Mouse (Mus musculus): ENCODE results near the gene Mcub. TPM values are rescaled to one million over a fixed set of nuclear protein-coding genes. Genes with fewer than 3 reads are reported as not detected.
A peak's percentile ranks its signal among the peaks of the same experiment; 100 is the strongest.

The Mcub gene
- total and polyA plus RNA-seq, 3 experiments = 2.9 to 3.8 (median 3.7) TPM

DNA sequence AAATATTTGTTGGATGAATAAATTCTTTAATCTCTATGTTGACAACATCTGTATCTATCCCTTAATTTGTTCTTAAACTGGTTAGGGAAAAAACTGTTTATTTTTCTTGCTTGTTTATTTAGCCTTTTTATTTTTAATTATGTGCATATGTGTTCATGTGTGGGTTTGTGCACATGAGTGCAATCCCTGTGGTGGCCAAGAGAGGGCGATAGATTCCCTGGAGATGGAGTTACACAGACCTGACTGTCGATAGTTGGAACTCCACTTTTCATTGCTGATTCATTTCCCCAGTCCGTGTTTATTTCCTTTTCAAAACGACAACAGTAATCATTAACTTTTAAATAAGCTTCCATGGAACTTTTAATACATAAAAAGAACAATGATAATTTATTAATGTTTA is 37.6 kb downstream of the Mcub start:
- peak; percentile 37 for DNase-seq (ENCODE audit: extremely low read depth)
- Histone ChIP-seq H3K4me1 (ENCODE audit: control insufficient read depth in 1 of 2, insufficient read depth in 2 of 2) (peaks cover 0 to 14% of the 10 kb centered on the region in 2 experiments; a peak in 2 of 4 replicates), H3K4me3 (replicated peaks in 1 of 3; ENCODE audit: low read depth in 2 of 3, low read length in 2 of 3, poor library complexity in 1 of 3) (no peak overlapping the region), H3K27me3 (replicated peaks) (no peaks in the 10 kb centered on the region), H3K79me2 (replicated peaks; ENCODE audit: control insufficient read depth, extremely low read depth, insufficient read depth, poor library complexity, severe bottlenecking) (no peaks in the 10 kb centered on the region), H3K4me2 (ENCODE audit: insufficient read depth, low read depth, poor library complexity, severe bottlenecking) (no peak overlapping the region), H3K36me3 (replicated peaks in 1 of 2; ENCODE audit: control insufficient read depth in 1 of 2, insufficient read depth in 1 of 2, low read length in 1 of 2) (no peaks in the 10 kb centered on the region), H3K9ac (ENCODE audit: insufficient read depth, low read depth) (no peak overlapping the region), H3K27ac (ENCODE audit: insufficient read depth, low read depth) (no peak overlapping the region), H3K9me3 (replicated peaks; ENCODE audit: low read length) (no peaks in the 10 kb centered on the region)
- TF ChIP-seq SMC3 (IDR thresholded peaks at IDR 0.05; ENCODE audit: low read depth, low read length) = peak; percentile 45
- TF ChIP-seq CTCF (conservative IDR thresholded peaks at IDR 0.05 in 1 of 2, IDR thresholded peaks at IDR 0.05 in 1 of 2; ENCODE audit: low read depth in 2 of 2, low read length in 2 of 2) = peak; percentile 33 to 61; a peak in 3 of 4 replicates
- TF ChIP-seq NRF1 (IDR thresholded peaks at IDR 0.05; ENCODE audit: low read depth, low read length) = no peak
- TF ChIP-seq RAD21 (IDR thresholded peaks at IDR 0.05; ENCODE audit: low read depth, low read length) = peak; percentile 48
- in situ Hi-C loops (cut with MboI; ENCODE audit: low pct_ligation_motif_present, low pct_unique_long_range_greater_than_20kb, low sequenced_read_pairs) (no loop called here), dilution Hi-C loops (cut with MboI; ENCODE audit: extremely low pct_ligation_motif_present, extremely low pct_unique_long_range_greater_than_20kb, low sequenced_read_pairs) (no loop called here)

DNA sequence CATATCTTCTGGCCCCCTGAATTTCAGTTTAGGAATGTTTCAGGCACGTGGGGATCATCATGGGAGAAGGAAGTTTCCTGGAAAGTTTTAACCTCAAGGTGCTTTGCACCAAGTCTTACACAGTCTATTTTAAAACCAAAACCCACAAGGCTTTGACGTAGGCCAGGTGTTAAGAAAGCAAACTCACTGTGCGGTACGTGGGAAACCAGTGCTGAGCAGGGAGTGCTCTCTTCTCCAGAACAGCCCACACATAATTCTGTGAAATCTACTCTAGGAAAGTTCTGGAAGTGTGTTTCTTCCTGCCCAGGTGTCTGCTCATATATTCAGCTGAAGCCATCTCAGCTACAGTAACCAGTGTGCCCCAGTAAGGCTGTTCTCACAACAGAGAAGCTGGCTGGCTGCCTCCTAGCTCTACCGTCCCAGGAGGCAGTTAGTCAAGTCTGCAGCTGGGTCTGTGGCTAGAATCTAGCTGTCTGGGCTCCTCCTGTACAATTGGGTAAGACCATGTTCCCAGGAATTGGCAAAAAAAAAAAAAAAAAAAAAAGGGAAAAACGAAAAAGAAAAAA is 39.7 kb downstream of the Mcub start:
- TF ChIP-seq BHLHE40 (IDR thresholded peaks at IDR 0.05; ENCODE audit: low read depth, low read length) (peak; percentile 63), SIN3A (IDR thresholded peaks at IDR 0.05; ENCODE audit: low read length) (no peak), NRF1 (IDR thresholded peaks at IDR 0.05; ENCODE audit: low read depth, low read length) (no peak), KAT2A (IDR thresholded peaks at IDR 0.05; ENCODE audit: insufficient replicate concordance, low read length) (no peak), ETS1 (conservative IDR thresholded peaks at IDR 0.05; ENCODE audit: low read depth, low read length) (peak; percentile 15; the same call in 1 of the 2 replicates), JUN (IDR thresholded peaks at IDR 0.05; ENCODE audit: insufficient read depth, low read depth, low read length) (no peak), NELFE (IDR thresholded peaks at IDR 0.05; ENCODE audit: low read depth, low read length) (no peak), MEF2A (IDR thresholded peaks at IDR 0.05; ENCODE audit: borderline replicate concordance, low read depth, low read length) (peak; percentile 31; the same call in 1 of the 2 replicates), SMC3 (IDR thresholded peaks at IDR 0.05; ENCODE audit: low read depth, low read length) (no peak), UBTF (IDR thresholded peaks at IDR 0.05; ENCODE audit: low read depth, low read length) (no peak), TBP (conservative IDR thresholded peaks at IDR 0.05; ENCODE audit: low read depth, low read length) (no peak), ZNF384 (IDR thresholded peaks at IDR 0.05; ENCODE audit: low read depth, low read length) (no peak)
- H3K4me1 ChIP-seq (ENCODE audit: control insufficient read depth in 1 of 2, insufficient read depth in 2 of 2) = peaks cover 3 to 16% of the 10 kb centered on the region in 2 experiments
- H3K27me3 ChIP-seq (replicated peaks) = no peaks in the 10 kb centered on the region
- DNase-seq (ENCODE audit: extremely low read depth) = peak; percentile 21
- H3K4me3 ChIP-seq (replicated peaks in 1 of 3; ENCODE audit: low read depth in 2 of 3, low read length in 2 of 3, poor library complexity in 1 of 3) = no peak overlapping the region
- H3K4me2 ChIP-seq (ENCODE audit: insufficient read depth, low read depth, poor library complexity, severe bottlenecking) = 0 out of 2 replicates have a peak overlapping the region, but pooled peaks have one; percentile 15
- dilution Hi-C loops (cut with MboI; ENCODE audit: extremely low pct_ligation_motif_present, extremely low pct_unique_long_range_greater_than_20kb, low sequenced_read_pairs) (no loop called here), in situ Hi-C loops (cut with MboI; ENCODE audit: low pct_ligation_motif_present, low pct_unique_long_range_greater_than_20kb, low sequenced_read_pairs) (no loop called here)
- H3K9ac ChIP-seq (ENCODE audit: insufficient read depth, low read depth) = no peak overlapping the region
- no peaks in the 10 kb centered on the region for H3K79me2 ChIP-seq (replicated peaks; ENCODE audit: control insufficient read depth, extremely low read depth, insufficient read depth, poor library complexity, severe bottlenecking)
- H3K9me3 ChIP-seq (replicated peaks; ENCODE audit: low read length) = no peaks in the 10 kb centered on the region
- no peak overlapping the region for H3K27ac ChIP-seq (ENCODE audit: insufficient read depth, low read depth)
- H3K36me3 ChIP-seq (replicated peaks in 1 of 2; ENCODE audit: control insufficient read depth in 1 of 2, insufficient read depth in 1 of 2, low read length in 1 of 2) = no peaks in the 10 kb centered on the region
